Mouse (Mus musculus): Measurements from ENCODE around the gene Myrf. TPM values are rescaled to one million over a fixed set of nuclear protein-coding genes. Genes with fewer than 3 reads are reported as not detected.

Gene Myrf
- polyA plus RNA-seq (2014; fragmentation: Illumina TruSeq; extraction: RNeasy Lipid Tissue Mini Kit (QIAGEN cat#74804); ENCODE audit: low read depth, low replicate concordance): 1.8 TPM

DNA sequence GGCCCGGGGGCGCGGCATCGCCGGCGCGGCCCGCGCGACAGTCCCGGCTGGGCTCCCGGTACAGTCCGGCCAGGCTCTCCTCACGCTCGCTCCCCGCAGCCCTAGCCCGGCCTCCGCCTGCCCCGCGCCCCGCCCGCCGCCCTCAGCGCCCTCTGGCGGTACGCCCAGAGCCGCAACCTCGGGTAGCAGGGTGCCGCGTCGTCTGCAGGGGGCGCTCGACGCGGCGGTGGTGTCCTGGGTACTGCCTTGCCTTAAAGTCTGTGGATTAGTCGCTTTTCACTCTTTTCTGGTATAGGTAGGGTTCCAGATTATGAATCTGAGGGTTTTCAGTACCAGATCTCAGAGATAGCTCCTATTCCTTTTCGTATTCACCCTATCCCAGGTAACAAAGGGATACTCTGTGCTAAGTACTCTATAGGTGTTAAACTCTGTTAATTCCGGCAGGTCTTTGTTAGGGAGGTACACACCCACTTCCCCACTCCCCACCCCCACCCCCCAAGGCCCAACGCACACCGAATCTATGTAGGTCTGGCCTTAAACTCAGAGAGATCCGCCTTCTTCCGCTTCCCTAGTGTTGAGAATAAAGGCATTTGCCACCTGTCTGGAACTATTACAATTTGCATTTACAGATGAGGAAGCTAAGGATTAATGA, at the start of gene Myrf:
TSS of gene Myrf (minus strand) at position 95 of the 652 bp plus-strand sequence.

DNA sequence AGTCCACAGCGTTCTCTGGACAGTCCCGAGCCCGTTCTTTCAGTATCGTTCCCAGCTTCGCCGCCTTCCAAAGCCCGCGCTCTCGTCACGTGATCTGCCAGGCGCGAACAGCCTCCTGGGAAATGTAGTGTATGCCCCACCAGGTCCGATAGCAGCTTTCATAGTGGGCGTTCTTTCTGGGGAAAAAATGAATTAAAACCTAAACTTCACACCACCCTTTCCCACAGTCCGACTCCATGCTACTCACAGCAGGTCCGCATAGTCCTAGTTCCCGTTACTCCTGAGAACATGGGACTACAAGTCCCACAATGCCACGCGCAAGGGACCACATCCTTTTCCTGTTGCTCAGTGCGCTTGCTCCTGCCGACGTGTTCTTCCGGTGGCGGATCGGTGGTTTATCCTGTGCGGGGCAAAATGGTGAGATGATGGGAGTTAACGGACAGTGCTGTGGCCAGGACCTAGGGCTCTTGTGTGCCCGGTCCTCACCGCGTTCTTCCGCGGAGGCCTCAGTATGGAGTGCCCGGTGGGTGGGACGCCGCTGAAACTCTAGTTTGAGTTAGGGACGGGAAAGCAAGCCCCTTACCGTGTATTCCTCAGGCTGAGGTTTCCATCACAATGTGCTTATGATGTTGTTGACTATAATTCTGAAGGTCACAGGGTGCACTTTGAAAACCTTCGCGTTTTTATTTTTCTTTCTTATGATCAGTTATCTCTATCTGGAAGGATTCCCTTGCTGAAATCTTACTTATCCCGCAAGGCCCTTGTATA, 36.5 kb downstream of the Myrf start, which contains the start of the genes Tmem258 and Fen1:
TSS of gene Tmem258 (plus strand) at position 167 of the 768 bp plus-strand sequence.
TSS of gene Fen1 (minus strand) at position 322 of the 768 bp plus-strand sequence.

DNA sequence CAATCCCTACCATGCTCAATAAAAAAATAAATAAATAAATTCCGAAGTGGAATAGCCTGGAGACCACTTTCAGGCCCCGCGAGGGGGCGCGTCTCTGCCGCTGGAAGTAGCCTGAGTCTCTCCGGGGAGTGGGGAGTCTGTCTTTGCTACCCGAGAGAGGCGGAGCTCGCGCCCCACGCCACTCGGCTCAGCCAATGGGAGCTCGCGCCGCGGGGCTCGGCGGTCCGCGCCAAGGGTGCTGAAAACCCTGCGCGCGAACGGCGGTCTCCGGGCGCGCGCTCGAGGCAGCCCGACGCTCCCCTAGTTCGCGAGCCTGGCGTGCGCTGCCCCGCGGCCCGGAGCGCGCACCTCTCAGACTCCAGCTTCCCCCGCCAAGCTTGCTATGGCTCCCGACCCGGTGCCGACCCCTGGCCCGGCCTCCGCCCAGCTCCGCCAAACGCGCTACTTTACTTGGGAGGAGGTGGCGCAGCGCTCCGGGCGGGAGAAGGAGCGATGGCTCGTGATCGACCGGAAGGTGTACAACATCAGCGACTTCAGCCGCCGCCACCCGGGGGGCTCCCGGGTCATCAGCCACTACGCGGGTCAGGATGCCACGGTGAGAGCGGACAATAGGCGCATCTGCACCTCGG, 57.8 kb downstream of the Myrf start, which contains the start of gene Fads1:
TSS of gene Fads1 (plus strand) at position 219 of the 629 bp plus-strand sequence.

Other genes with a start within 250 kb of the Myrf start
- 0.20 TPM for gene Best1, start 239.1 kb downstream of the Myrf start, polyA plus RNA-seq (2014; fragmentation: Illumina TruSeq; extraction: RNeasy Lipid Tissue Mini Kit (QIAGEN cat#74804); ENCODE audit: low read depth, low replicate concordance)
- 3.1 TPM for gene Rab3il1, start 239.1 kb downstream of the Myrf start, polyA plus RNA-seq (2014; fragmentation: Illumina TruSeq; extraction: RNeasy Lipid Tissue Mini Kit (QIAGEN cat#74804); ENCODE audit: low read depth, low replicate concordance)
- 61.0 TPM for gene Fads3, start 199.2 kb downstream of the Myrf start, polyA plus RNA-seq (2014; fragmentation: Illumina TruSeq; extraction: RNeasy Lipid Tissue Mini Kit (QIAGEN cat#74804); ENCODE audit: low read depth, low replicate concordance)
- gene Fads2, start 139.0 kb downstream of the Myrf start, polyA plus RNA-seq (2014; fragmentation: Illumina TruSeq; extraction: RNeasy Lipid Tissue Mini Kit (QIAGEN cat#74804); ENCODE audit: low read depth, low replicate concordance): 23.4 TPM
- gene Fads1, start 57.9 kb downstream of the Myrf start, polyA plus RNA-seq (2014; fragmentation: Illumina TruSeq; extraction: RNeasy Lipid Tissue Mini Kit (QIAGEN cat#74804); ENCODE audit: low read depth, low replicate concordance): 54.3 TPM
- gene Tmem258, start 36.7 kb downstream of the Myrf start, polyA plus RNA-seq (2014; fragmentation: Illumina TruSeq; extraction: RNeasy Lipid Tissue Mini Kit (QIAGEN cat#74804); ENCODE audit: low read depth, low replicate concordance): 30.8 TPM
- gene Fen1, start 36.6 kb downstream of the Myrf start, polyA plus RNA-seq (2014; fragmentation: Illumina TruSeq; extraction: RNeasy Lipid Tissue Mini Kit (QIAGEN cat#74804); ENCODE audit: low read depth, low replicate concordance): 1.2 TPM
- not detected for gene Dagla, start 64.1 kb upstream of the Myrf start, polyA plus RNA-seq (2014; fragmentation: Illumina TruSeq; extraction: RNeasy Lipid Tissue Mini Kit (QIAGEN cat#74804); ENCODE audit: low read depth, low replicate concordance)
- gene Syt7, start 148.3 kb upstream of the Myrf start, polyA plus RNA-seq (2014; fragmentation: Illumina TruSeq; extraction: RNeasy Lipid Tissue Mini Kit (QIAGEN cat#74804); ENCODE audit: low read depth, low replicate concordance): 0.65 TPM
- not detected for gene Lrrc10b, start 216.7 kb upstream of the Myrf start, polyA plus RNA-seq (2014; fragmentation: Illumina TruSeq; extraction: RNeasy Lipid Tissue Mini Kit (QIAGEN cat#74804); ENCODE audit: low read depth, low replicate concordance)
- not detected for gene Ppp1r32, start 242.2 kb upstream of the Myrf start, polyA plus RNA-seq (2014; fragmentation: Illumina TruSeq; extraction: RNeasy Lipid Tissue Mini Kit (QIAGEN cat#74804); ENCODE audit: low read depth, low replicate concordance)

All from kidney, adult 10 weeks (tissue).